Mouse (Mus musculus): Measurements from ENCODE around the gene Rrp12. TPM values are rescaled to one million over a fixed set of nuclear protein-coding genes. Genes with fewer than 3 reads are reported as not detected.

Rrp12 gene
- polyA plus RNA-seq, 1 experiment: 2.1 TPM

- Histone ChIP-seq H3K4me1 (ENCODE audit: control insufficient read depth, insufficient read depth, low read length) (peaks cover 8% of the 10 kb centered on the region), H3K4me3 (ENCODE audit: insufficient read depth, low read length) (no peak overlapping the region), H3K27ac (ENCODE audit: insufficient read depth, low read depth, low read length) (no peak overlapping the region)
- no peak for TF ChIP-seq CTCF (IDR thresholded peaks at IDR 0.05; ENCODE audit: low read depth, low read length)
- no peak for TF ChIP-seq POLR2A (IDR thresholded peaks at IDR 0.05; ENCODE audit: borderline replicate concordance, low read depth, low read length)
These were observed 56.3 kb downstream of the Rrp12 start for GRCm38 (mm10) chr19:41839685-41840084.

- Histone ChIP-seq H3K4me3 (ENCODE audit: insufficient read depth, low read length) (no peak overlapping the region), H3K4me1 (ENCODE audit: control insufficient read depth, insufficient read depth, low read length) (peaks cover 8% of the 10 kb centered on the region), H3K27ac (ENCODE audit: insufficient read depth, low read depth, low read length) (no peak overlapping the region)
- no peak for TF ChIP-seq POLR2A (IDR thresholded peaks at IDR 0.05; ENCODE audit: borderline replicate concordance, low read depth, low read length)
- TF ChIP-seq CTCF (IDR thresholded peaks at IDR 0.05; ENCODE audit: low read depth, low read length): no peak
These were observed 57.2 kb downstream of the Rrp12 start for GRCm38 (mm10) chr19:41838808-41839207.

- H3K27ac ChIP-seq (ENCODE audit: insufficient read depth, low read depth, low read length): no peak overlapping the region
- peaks cover 5% of the 10 kb centered on the region for H3K4me1 ChIP-seq (ENCODE audit: control insufficient read depth, insufficient read depth, low read length)
- TF ChIP-seq CTCF (IDR thresholded peaks at IDR 0.05; ENCODE audit: low read depth, low read length) (no peak), POLR2A (IDR thresholded peaks at IDR 0.05; ENCODE audit: borderline replicate concordance, low read depth, low read length) (no peak)
- H3K4me3 ChIP-seq (ENCODE audit: insufficient read depth, low read length): no peak overlapping the region
These were observed 58.1 kb downstream of the Rrp12 start for GRCm38 (mm10) chr19:41837917-41838261.

GRCm38 (mm10) chr19:41837194-41837916 lies 58.6 kb downstream of the Rrp12 start:
- H3K4me1 ChIP-seq (ENCODE audit: control insufficient read depth, insufficient read depth, low read length): peaks cover under 1% of the 10 kb centered on the region; the same call in 1 of the 2 replicates
- TF ChIP-seq POLR2A (IDR thresholded peaks at IDR 0.05; ENCODE audit: borderline replicate concordance, low read depth, low read length) (no peak), CTCF (IDR thresholded peaks at IDR 0.05; ENCODE audit: low read depth, low read length) (no peak)
- H3K27ac ChIP-seq (ENCODE audit: insufficient read depth, low read depth, low read length): no peak overlapping the region
- no peak overlapping the region for H3K4me3 ChIP-seq (ENCODE audit: insufficient read depth, low read length)

GRCm38 (mm10) chr19:41836719-41837118 lies 59.3 kb downstream of the Rrp12 start:
- no peaks in the 10 kb centered on the region; the same call in 1 of the 2 replicates for H3K4me1 ChIP-seq (ENCODE audit: control insufficient read depth, insufficient read depth, low read length)
- H3K27ac ChIP-seq (ENCODE audit: insufficient read depth, low read depth, low read length): no peak overlapping the region
- H3K4me3 ChIP-seq (ENCODE audit: insufficient read depth, low read length): no peak overlapping the region
- TF ChIP-seq CTCF (IDR thresholded peaks at IDR 0.05; ENCODE audit: low read depth, low read length): no peak
- no peak for TF ChIP-seq POLR2A (IDR thresholded peaks at IDR 0.05; ENCODE audit: borderline replicate concordance, low read depth, low read length)

GRCm38 (mm10) chr19:41835816-41836215 lies 60.2 kb downstream of the Rrp12 start:
- TF ChIP-seq POLR2A (IDR thresholded peaks at IDR 0.05; ENCODE audit: borderline replicate concordance, low read depth, low read length): no peak
- TF ChIP-seq CTCF (IDR thresholded peaks at IDR 0.05; ENCODE audit: low read depth, low read length): no peak
- Histone ChIP-seq H3K4me1 (ENCODE audit: control insufficient read depth, insufficient read depth, low read length) (peaks cover 6% of the 10 kb centered on the region), H3K27ac (ENCODE audit: insufficient read depth, low read depth, low read length) (no peak overlapping the region), H3K4me3 (ENCODE audit: insufficient read depth, low read length) (no peak overlapping the region)

GRCm38 (mm10) chr19:41835407-41835806 lies 60.6 kb downstream of the Rrp12 start:
- Histone ChIP-seq H3K27ac (ENCODE audit: insufficient read depth, low read depth, low read length) (no peak overlapping the region), H3K4me1 (ENCODE audit: control insufficient read depth, insufficient read depth, low read length) (peaks cover 6% of the 10 kb centered on the region), H3K4me3 (ENCODE audit: insufficient read depth, low read length) (no peak overlapping the region)
- no peak for TF ChIP-seq CTCF (IDR thresholded peaks at IDR 0.05; ENCODE audit: low read depth, low read length)
- TF ChIP-seq POLR2A (IDR thresholded peaks at IDR 0.05; ENCODE audit: borderline replicate concordance, low read depth, low read length): no peak

GRCm38 (mm10) chr19:41832501-41833201 lies 63.3 kb downstream of the Rrp12 start:
- H3K4me3 ChIP-seq (ENCODE audit: insufficient read depth, low read length): no peak overlapping the region
- no peak overlapping the region for H3K27ac ChIP-seq (ENCODE audit: insufficient read depth, low read depth, low read length)
- peaks cover 9% of the 10 kb centered on the region for H3K4me1 ChIP-seq (ENCODE audit: control insufficient read depth, insufficient read depth, low read length)
- TF ChIP-seq CTCF (IDR thresholded peaks at IDR 0.05; ENCODE audit: low read depth, low read length) (no peak), POLR2A (IDR thresholded peaks at IDR 0.05; ENCODE audit: borderline replicate concordance, low read depth, low read length) (no peak)

- TF ChIP-seq CTCF (IDR thresholded peaks at IDR 0.05; ENCODE audit: low read depth, low read length) (no peak), POLR2A (IDR thresholded peaks at IDR 0.05; ENCODE audit: borderline replicate concordance, low read depth, low read length) (no peak)
- H3K4me1 ChIP-seq (ENCODE audit: control insufficient read depth, insufficient read depth, low read length): peaks cover 9% of the 10 kb centered on the region
- H3K4me3 ChIP-seq (ENCODE audit: insufficient read depth, low read length): peak overlapping the region; percentile 89
- no peak overlapping the region for H3K27ac ChIP-seq (ENCODE audit: insufficient read depth, low read depth, low read length)
These were observed 64.1 kb downstream of the Rrp12 start for GRCm38 (mm10) chr19:41831718-41832391.
